Mouse (Mus musculus): ENCODE measurements at regions not wholly inside any gene's neighbourhood (a gene's known extent, or its start where the extent isn't known, plus 50 kb on each side); places are given as distances from the start of the nearest gene placed in this dataset.

- DNase-seq (ENCODE audit: extremely low spot score), result no peak
Measured at GRCm38 (mm10) chr8:87273328-87273727, 199.1 kb downstream of the Cbln1 start.

- DNase-seq (ENCODE audit: extremely low spot score), result no peak
Measured at GRCm38 (mm10) chr8:87270525-87271187, 201.8 kb downstream of the Cbln1 start.

- no peak for DNase-seq (ENCODE audit: extremely low spot score)
Measured at GRCm38 (mm10) chr8:87268159-87268558, 204.2 kb downstream of the Cbln1 start.

GRCm38 (mm10) chr8:87264999-87265398, 207.4 kb downstream of the Cbln1 start:
- DNase-seq (ENCODE audit: extremely low spot score), result no peak

GRCm38 (mm10) chr8:87260305-87260704, 212.1 kb downstream of the Cbln1 start:
- no peak for DNase-seq (ENCODE audit: extremely low spot score)

GRCm38 (mm10) chr8:87242681-87243080, 229.7 kb downstream of the Cbln1 start:
- DNase-seq (ENCODE audit: extremely low spot score), result no peak

GRCm38 (mm10) chr8:87237181-87237580, 235.2 kb downstream of the Cbln1 start:
- DNase-seq (ENCODE audit: extremely low spot score), result no peak

GRCm38 (mm10) chr8:87236438-87236837, 236.0 kb downstream of the Cbln1 start:
- DNase-seq (ENCODE audit: extremely low spot score), result no peak

- DNase-seq (ENCODE audit: extremely low spot score), result no peak
Measured at GRCm38 (mm10) chr8:87235341-87236075, 236.9 kb downstream of the Cbln1 start.

GRCm38 (mm10) chr8:87234336-87234735, 238.1 kb downstream of the Cbln1 start:
- DNase-seq (ENCODE audit: extremely low spot score), result no peak

- DNase-seq (ENCODE audit: extremely low spot score), result no peak
Measured at GRCm38 (mm10) chr8:87233805-87234331, 238.5 kb downstream of the Cbln1 start.

GRCm38 (mm10) chr8:87231762-87232161, 240.6 kb downstream of the Cbln1 start:
- DNase-seq (ENCODE audit: extremely low spot score), result no peak

- no peak for DNase-seq (ENCODE audit: extremely low spot score)
Measured at GRCm38 (mm10) chr8:87230096-87230495, 242.3 kb downstream of the Cbln1 start.

- DNase-seq (ENCODE audit: extremely low spot score), result no peak
Measured at GRCm38 (mm10) chr8:87229182-87229581, 243.2 kb downstream of the Cbln1 start.

GRCm38 (mm10) chr8:87228777-87229176, 243.6 kb downstream of the Cbln1 start:
- no peak for DNase-seq (ENCODE audit: extremely low spot score)

GRCm38 (mm10) chr8:87225504-87226425, 246.6 kb downstream of the Cbln1 start:
- DNase-seq (ENCODE audit: extremely low spot score), result no peak

- no peak for DNase-seq (ENCODE audit: extremely low spot score)
Measured at GRCm38 (mm10) chr8:87220581-87220980, 251.8 kb downstream of the Cbln1 start.

- peak; percentile 48 for DNase-seq (ENCODE audit: extremely low spot score)
Measured at GRCm38 (mm10) chr8:87218956-87219482, 253.4 kb downstream of the Cbln1 start.

GRCm38 (mm10) chr8:87214962-87215361, 257.4 kb downstream of the Cbln1 start:
- no peak for DNase-seq (ENCODE audit: extremely low spot score)

- DNase-seq (ENCODE audit: extremely low spot score), result no peak
Measured at GRCm38 (mm10) chr8:87210546-87210945, 261.9 kb downstream of the Cbln1 start.

GRCm38 (mm10) chr8:87209295-87209694, 263.1 kb downstream of the Cbln1 start:
- DNase-seq (ENCODE audit: extremely low spot score), result no peak

- DNase-seq (ENCODE audit: extremely low spot score), result no peak
Measured at GRCm38 (mm10) chr8:87208036-87208435, 264.4 kb downstream of the Cbln1 start.
